Mouse (Mus musculus) urinary bladder, postnatal 14 days (tissue): ENCODE results near the gene Olfr427.
"Not testable (repeated sequence)": the region's sequence is repeated elsewhere in the genome, so short reads cannot be mapped to it uniquely, and the experiment has no call there.

Experiments
- DNase-seq: peaks from one replicate; pipeline ENCODE4 v3.0.0; 2021; ENCODE audit warnings: low spot score

Olfr427 gene

DNA sequence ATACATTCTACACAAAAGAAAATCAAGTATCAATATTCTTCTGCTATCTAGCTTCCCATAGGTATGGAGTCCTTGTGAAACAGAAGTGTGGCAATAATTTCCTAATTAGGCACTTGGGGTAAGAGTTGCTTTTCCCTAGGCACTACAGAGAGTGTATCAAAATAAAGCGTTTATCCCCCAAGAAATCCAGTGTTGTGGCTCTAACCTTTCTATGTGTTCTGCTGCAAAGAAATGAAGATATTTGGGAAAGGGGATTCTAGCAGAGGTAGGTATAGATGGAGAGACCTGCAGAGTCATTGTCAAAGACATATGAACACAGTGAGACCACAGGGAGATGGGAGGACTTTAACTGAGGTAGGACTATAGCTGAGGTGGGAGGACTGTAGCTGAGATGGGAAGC, at the start of gene Olfr427:
Olfr427 (plus strand) TSS at position 301 of the 400 bp plus-strand sequence.
- DNase-seq: no peak

DNA sequence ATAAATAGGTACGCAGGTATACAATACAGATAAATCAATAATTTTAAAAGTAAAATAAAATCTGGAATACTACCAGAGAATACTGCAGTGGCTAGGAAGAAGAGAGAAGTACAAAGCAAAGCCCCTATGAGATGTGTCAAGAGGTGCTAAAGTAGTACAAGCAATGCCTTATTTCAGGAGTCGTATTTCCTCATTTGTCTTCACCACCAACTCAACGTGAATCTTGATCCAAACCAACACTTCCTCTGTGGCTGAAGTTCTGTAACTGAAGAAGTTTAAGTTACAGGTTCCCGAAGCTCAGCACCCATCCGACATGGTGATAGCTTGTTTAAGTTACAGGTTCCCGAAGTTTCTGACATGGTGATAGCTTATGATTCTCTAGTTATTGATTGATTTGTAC, 48.5 kb upstream of the Olfr427 start:
- not testable (repeated sequence) for DNase-seq

DNA sequence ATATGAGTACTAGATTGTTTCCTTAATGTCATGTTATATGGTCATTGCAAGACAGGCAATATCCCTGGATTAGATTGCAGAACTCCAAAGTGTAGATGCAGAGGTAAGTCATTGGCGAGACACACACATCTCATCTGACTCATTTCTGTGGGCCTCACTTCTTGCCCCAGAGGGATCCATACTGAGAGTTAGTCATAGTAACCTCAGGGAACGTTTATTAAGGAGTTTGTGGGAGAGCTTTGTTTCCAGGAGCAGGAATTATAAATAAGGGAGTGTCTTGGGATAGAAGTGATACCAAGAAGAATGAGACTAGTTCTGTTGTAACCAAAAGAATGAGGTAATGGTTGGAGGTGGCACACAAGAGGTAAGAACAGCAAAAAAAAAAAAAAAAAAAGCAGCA, 47.8 kb upstream of the Olfr427 start, which contains the start of gene Olfr432:
Olfr432 (plus strand) TSS at position 313 of the 400 bp plus-strand sequence.
- DNase-seq: no peak

DNA sequence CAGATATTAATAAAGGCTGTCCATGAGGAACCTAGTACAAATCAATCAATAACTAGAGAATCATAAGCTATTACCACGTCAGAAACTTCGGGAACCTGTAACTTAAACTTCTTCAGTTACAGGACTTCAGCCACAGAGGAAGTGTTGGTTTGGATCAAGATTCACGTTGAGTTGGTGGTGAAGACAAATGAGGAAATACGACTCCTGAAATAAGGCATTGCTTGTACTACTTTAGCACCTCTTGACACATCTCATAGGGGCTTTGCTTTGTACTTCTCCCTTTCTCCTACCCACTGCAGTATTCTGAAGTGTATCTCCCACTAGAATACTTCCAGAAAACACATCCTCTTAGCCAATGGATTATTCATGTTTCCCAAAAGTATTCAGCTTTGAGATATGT, 47.3 kb upstream of the Olfr427 start:
- DNase-seq: not testable (repeated sequence)

DNA sequence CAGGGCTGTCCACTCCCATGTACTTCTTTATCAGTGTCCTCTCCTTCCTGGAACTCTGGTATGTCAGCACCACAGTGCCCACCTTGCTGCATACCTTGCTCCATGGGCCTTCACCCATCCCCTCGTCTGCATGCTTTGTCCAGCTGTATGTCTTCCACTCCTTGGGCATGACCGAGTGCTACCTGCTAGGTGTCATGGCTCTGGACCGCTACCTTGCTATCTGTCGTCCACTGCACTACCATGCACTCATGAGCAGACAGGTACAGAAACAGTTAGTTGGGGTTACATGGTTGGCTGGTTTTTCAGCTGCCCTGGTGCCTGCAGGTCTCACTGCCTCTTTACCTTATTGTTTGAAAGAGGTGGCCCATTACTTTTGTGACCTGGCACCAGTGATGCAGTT, 46.2 kb upstream of the Olfr427 start:
- DNase-seq: no peak

DNA sequence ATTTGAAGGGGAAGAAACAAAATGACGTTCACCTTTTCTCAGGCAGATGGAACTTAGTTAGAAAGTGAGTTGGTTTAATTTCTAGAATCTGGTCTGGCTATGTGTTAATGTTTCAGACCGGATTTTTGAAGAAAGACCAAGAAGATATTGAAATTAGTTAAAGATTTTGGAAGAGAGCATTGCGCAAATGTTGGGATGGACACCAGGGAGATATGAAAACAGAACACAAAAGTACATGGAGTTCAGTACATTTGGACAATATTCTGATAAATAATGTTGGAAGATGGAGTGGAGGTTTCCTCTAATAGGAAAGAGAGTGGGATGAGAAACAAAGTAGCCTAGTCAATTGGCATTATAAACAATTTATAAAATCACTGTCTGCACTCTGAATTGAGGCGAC, 45.2 kb upstream of the Olfr427 start:
- DNase-seq: no peak

DNA sequence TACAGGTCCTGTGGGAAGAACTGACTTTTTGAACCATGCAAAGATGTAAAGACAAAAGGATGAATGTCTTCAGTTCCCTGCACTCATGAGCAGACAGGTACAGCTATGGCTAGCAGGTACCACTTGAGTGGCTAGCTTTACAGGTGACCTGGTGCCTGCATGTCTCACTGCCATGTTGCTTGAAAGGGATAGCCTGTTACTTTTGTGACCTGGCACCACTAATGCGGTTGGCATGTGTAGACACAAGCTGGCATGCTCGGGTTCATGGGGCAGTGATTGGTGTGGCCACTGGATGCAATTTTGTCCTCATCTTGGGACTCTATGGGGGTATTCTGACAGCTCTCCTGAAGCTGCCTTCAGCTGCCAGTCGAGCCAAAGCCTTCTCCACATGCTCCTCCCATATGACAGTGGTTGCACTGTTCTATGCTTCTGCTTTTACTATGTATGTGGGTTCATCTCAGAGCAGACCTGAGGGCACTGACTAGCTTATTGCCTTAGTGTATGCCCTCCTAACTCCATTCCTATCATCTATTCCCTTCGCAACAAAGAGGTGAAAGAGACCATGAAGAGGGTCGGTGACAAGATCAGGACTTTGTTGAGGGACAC, 44.7 kb upstream of the Olfr427 start:
- no peak for DNase-seq

DNA sequence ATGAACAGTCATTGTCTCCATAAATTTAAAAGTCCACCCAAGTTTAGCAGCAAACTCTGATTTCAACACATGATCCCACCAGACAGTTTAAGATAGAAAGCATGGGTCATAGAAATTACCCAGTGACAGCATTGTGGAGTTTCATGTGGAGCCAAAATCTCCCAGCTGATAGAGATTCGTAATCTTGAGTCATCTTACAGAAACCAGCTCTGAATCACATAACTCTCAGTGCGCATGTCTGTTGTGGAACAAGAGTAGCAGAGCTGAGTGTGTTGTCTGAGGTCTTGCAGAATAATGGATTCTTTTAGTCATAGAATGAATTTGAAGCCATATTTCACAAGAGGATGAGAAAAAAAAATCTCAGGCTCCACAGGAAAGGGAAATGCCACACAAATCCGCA, 43.7 kb upstream of the Olfr427 start:
- DNase-seq: no peak

DNA sequence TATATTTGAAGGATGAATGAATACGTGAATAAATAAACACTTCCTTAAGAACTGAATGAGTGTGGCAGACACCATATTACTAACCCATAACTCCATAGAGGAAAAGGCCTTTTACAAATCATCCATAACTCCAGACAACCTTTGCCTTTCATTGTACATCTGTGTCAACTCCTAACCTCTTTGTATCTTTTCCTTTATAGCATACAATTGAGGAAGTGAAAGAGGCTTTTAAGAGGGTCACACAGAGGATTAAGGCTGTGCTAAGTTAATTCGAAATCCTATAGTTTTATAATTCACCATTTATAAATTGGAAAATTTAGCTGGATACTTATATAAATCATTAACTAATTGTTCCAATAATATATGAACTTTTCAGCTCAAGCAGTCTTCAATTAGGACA, 41.4 kb upstream of the Olfr427 start:
- no peak for DNase-seq

DNA sequence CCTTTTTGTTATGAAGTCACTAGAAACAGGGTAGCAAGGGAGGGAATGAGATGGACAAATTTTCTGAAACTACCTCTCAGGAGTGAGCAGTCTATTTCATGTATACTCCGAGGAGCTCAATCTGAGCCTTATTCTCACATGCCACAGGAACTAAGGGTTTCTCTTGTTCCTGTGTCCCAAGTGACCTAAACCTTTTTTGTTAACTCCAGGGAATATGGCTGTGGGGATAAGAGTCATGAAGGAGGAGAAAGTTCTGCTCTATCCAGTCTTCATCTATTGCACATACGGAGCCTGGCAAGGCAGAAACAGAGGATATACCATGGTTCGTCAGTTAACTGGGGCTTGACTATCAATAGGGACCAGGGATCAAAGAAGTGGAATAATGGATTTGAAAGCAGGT, 30.4 kb upstream of the Olfr427 start, which contains the start of gene Olfr430:
Olfr430 (plus strand) TSS at position 301 of the 400 bp plus-strand sequence.
- no peak for DNase-seq

DNA sequence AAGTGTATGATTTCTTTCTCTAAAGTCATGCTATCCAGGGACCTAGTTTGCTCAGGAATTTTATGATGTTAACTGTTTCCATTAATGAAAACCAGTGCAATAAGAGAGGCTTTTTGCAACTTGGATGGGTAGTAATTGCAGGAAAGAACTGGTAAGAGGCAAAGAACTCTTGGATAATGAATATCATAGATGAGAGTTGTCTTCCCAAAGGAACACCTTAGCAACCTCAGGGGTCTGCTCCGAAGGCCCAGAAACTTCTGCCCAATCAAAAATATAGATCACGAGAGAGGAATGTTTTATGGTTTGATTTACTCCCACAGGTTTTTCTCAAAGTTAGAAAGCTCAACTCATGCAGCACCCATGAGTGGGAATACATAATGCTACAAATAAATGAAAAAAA, 12.7 kb upstream of the Olfr427 start, which contains the start of gene Olfr429:
Olfr429 (plus strand) TSS at position 301 of the 400 bp plus-strand sequence.
- DNase-seq: no peak

DNA sequence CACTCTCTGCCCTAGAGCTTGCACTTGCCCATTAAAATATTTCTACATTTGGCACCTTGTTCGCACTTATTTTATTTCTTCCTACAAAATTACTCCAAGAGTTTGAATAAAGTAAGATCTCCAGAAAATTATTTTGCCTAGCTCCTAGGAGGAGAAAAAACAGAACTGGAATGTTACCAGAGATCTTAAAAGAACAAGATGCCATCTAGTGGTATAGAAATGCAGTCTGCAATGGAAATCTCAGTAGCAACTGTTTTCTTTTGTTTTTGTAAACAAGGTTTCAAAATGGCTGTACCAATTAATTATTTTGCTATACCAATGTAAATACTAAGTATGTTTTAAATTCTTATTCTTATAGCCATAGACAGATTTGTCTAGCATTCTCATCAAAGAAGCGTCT, 7.0 kb downstream of the Olfr427 start:
- DNase-seq: no peak

DNA sequence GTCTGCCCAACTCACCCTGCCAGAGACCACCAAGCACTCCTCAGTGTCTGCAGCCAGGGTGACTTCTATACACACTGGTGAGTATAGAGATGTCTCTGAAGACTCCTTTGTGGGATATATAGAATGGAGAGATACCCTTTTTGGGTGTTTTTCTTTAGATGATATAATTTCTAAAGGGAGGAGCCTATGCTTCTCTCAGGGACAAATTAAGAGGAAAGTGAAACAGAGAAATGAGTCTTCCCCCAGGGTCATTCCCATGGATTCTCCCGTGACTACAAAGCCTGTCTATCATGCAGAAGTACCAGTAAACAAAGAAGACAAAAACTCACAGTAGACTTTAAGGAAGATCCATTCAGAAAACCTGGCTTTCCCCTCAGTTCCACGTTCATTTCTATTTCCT, 24.4 kb downstream of the Olfr427 start, which contains the start of gene Olfr231:
Olfr231 (minus strand) TSS at position 101 of the 400 bp plus-strand sequence.
- DNase-seq: no peak

DNA sequence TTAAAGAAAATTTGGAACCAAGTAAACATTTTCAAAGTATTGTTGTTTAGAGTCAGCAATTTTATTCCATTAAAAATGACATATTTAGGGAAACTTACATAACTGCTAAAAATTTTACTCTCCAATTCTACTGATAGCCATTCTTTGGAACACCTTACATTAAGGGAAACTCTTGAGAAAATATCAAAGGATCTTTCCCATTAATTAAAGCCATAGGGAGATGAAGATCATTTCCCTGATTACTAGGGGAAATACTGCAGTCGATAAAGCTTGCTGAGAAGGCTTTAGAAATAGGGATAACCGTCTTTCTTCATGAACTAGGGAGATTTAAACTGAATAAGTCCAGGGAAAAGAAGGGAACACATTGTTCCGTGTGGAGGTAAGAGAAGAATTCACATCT, 34.5 kb downstream of the Olfr427 start, which contains the start of gene Olfr424:
Olfr424 (plus strand) TSS at position 301 of the 400 bp plus-strand sequence.
- no peak for DNase-seq

DNA sequence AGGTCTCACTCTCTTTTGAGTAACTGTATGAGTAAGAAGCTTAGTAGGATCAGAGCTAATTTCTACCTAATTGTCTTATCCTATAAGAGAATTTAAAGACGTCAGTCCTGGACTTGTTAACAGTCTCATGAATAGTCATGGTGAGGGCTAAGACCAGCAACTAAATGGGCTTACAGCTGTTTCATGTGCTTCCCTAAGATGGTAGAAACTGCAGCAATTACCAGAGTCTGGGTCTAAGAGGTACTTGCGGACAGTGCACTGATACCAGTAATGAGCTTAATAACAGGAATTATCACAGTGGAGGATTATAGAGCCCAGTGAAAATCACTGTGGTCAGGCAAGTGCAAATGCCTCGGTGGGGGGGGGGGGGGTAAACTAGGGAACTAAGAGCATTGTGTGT, 35.3 kb downstream of the Olfr427 start:
- DNase-seq: no peak

DNA sequence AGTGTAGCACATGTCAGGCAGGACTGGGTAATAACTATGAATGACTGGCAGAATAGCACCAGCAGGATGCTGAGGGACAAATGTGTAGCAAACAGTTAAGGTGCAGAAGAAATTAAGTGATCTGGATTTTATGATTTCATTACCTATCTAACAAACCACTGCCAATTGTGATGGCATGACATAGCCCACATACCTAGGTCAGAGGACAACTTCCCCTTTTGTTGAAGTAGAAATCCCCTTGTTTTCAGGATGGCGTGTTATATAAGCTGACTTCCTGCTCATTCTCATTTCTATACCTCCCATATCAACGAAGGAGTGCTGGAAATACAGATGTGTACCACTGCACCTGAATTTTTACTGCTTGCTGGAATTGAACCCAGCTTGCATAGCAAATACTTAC, 44.7 kb downstream of the Olfr427 start:
- no peak for DNase-seq

DNA sequence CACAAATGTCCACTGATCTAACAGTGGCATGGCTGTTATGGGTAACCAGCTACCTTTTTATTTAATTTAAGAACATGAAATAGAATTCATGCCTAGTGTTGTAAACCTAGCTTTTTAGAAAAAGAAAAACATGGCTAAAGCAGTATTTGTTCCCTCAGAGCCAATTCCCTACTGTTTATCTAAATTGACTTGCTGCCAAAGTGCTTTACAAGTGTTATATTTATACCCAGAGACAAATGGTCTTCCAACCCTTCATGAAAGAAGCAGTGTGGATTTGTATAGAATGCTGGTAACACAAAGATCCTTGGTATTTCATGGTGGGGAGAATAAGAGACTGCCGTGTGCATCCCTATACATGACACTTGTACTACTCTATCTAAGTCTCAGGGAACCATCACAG, 50.0 kb downstream of the Olfr427 start:
- DNase-seq: no peak

DNA sequence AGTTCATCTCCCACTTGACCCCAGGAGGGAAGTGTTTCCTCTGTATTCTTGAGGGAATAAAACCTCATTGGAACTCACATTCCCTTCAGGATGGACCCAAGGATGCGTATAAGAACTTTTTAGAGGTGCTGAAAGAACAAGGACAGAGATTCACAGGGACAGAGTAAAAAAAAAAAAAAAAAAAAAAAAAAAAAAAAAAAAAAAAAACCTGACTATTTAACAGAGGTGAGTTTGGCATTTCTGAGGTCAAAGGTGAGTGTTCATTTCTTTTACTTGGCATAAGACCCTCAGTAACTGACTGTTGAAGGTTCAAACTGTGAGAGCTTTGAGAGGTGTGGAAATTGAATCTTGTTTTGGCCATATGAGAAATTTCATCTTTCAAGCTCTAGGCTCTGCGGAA, 52.6 kb downstream of the Olfr427 start:
- no peak for DNase-seq
